Mouse (Mus musculus): ENCODE measurements around the gene Dchs2.
A peak's percentile ranks its signal among the peaks of the same experiment; 100 is the strongest.
"Not testable (repeated sequence)": the region's sequence is repeated elsewhere in the genome, so short reads cannot be mapped to it uniquely, and the experiment has no call there.

The Dchs2 gene

DNA sequence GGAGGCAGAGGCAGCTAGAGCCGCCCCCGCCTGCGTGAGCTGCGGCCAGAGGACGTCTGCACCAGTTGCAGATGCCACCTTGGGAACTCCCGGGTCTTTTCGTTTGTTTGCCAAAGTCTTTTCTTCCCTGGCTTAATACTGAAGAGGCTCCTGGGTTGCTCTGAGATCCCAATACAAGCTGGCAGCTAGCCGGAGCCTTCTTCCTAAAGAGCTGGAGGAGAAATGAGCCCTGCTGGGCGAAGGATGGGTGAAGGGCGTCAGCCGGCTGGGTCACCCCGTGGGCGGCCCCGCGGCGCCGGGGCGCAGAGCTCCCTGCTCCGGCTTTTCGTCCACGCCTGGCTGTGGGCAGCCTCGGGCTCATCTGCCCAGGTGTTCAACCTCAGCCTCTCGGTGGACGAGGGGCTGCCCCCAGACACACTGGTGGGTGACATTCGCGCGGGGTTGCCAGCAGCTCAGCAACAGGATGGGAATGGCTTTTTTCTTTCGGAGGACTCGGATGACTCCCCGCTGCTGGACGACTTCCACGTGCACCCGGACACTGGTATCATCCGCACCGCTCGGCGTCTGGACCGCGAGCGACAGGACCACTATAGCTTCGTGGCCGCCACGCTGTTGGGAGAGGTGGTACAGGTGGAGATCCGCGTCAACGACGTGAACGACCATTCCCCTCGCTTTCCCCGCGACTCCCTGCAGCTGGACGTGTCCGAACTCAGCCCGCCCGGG is at the start of gene Dchs2:
Gene Dchs2, plus strand, starts transcription at position 223 of the 723 bp plus-strand sequence.
- DNase-seq (ENCODE audit: low spot score in 2 of 2): no peak

DNA sequence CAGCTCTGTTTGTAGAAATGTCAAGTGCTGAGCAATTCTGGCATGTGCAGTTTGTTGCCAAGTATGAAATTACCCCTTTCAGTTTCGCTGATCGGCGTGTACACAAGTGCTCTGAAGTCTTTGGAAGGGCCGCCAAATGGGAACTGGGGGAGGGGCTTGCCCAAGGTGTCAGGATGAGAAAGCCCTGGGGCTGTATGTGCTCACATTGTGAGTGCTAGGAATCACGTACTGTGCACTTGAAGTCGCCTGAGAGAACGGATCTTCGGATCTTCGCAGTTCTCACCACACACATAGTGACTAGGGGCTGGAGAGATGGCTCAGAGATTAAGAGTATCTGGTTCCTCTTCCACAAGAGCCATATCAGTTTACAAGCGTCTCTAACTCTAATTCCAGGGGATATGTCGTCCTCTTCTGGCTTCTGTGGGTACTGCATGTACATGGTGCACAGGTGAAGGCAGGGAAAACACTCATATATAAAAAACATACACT is 47.1 kb upstream of the Dchs2 start:
- DNase-seq (ENCODE audit: low spot score in 2 of 2): peak in 1 of 2 experiments; percentile 44

DNA sequence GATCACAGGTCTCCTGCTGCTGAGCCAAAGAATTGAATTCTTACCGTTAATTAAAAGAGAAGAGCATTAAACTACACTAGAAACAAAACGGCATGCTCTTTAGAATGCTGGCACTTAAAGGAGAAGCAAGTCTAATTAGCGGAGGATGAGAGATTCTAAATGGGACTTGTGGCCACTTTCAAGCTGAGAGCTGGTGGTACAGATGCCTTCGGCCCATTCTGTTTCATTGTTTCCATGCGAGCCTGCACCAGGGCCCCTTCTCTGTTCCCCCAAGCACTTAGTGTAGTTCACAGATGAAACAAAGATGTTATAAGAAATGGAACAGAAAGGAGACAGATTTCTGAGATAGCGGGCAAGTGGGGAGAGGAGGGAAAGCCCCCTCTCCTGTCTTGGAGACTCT is 30.2 kb upstream of the Dchs2 start:
- DNase-seq (ENCODE audit: low spot score in 2 of 2): no peak

DNA sequence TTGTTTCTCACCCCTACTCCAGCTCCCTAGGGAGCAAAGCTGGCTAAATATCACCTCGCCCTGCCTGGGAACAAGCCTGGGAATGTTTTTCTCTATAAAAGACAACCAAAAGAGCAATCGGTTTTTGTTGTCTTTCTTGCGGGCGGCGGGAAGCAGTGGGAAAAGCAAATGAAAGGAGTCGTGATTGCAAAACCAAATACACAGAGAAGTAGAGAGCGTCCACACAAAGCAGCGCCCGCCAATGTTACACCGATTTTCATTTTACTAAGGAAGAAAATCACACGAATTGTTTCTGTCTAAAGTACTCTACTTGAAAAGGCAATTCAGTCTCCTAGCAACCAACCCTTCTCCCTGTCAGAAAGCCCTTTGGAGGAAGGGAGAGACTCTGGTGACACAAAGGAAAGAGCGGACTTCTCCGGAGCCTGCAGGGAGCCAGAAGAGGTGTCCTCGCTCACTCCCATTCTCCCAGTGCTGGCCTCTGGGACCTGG is 29.2 kb upstream of the Dchs2 start:
- no peak for DNase-seq (ENCODE audit: low spot score in 2 of 2)

DNA sequence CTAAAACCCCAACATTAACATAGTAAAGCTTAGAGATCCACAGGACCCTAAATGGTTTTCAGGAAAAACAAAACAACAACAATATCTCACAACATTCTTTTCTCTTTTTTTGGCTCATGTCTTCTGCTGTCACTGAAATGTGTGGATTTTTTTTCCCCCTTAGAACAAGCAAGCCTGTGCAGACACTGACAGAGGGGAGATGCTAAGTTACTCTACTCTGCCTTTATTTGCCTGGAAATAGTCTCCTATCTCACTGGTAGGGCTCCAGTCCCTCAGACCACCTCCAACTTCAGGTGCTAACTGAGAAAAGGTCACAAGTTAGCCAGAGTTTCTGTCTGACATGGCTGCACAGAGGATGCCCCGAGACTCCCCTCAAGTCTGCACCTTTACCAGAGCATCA is 28.6 kb upstream of the Dchs2 start:
- DNase-seq (ENCODE audit: low spot score in 2 of 2): no peak

DNA sequence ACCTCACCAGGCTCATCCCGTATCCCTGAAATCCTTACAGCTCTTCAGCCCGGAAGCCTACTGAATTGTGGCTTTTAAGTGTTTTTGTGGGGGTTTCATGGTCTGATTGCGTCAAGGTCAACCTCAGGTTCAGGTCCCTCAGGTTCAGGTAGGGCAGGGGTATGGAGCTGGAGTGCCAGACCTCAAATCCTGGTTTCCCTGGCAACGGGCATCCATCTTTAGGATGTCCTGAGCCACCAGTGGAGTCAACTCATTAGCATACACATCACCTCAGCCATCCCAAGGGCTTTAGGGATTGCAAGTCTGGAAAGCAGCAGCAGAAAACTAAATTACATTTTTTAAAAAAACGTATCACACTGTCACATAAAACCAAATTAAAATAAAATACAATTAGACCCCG is 28.1 kb upstream of the Dchs2 start:
- no peak for DNase-seq (ENCODE audit: low spot score in 2 of 2)

DNA sequence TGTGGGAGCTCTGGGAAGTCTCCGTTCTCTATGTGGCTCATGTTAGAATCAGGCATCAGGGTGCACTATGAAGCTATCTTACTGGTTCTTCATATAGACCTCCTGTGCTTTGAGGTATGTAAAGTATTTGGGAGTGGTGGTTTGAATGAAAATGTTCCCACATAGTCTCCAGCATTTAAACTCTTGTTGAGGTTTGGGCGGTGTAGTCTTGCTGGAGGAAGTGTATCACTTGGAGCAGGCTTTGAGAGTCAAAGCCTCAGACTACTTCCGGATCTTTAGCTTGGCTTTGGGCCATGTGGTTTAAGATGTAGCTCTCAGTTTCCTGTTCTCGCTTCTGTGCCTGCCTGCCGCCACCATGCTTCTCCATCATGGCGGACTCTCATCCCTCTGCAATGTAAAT is 25.5 kb upstream of the Dchs2 start:
- no peak for DNase-seq (ENCODE audit: low spot score in 2 of 2)

DNA sequence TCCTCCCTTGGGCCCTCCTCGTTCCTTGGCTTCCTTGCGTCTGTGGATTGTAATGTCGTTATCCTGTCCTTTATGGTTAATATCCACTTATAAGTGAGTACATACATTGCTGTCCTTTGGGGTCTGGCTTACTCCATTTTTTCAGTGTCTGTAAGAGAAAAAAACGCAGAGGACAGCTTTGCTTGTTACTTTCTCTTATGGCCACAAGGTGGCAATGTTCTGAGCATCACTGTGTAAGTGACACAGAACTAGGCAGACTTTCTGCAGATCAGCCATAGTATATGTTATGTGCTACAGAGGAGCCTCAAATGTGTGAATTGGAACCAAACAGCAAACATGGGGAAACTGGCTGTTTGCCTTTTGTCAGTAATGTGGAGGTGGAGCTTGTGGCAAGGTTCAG is 17.6 kb upstream of the Dchs2 start:
- DNase-seq (ENCODE audit: low spot score in 2 of 2): no peak

DNA sequence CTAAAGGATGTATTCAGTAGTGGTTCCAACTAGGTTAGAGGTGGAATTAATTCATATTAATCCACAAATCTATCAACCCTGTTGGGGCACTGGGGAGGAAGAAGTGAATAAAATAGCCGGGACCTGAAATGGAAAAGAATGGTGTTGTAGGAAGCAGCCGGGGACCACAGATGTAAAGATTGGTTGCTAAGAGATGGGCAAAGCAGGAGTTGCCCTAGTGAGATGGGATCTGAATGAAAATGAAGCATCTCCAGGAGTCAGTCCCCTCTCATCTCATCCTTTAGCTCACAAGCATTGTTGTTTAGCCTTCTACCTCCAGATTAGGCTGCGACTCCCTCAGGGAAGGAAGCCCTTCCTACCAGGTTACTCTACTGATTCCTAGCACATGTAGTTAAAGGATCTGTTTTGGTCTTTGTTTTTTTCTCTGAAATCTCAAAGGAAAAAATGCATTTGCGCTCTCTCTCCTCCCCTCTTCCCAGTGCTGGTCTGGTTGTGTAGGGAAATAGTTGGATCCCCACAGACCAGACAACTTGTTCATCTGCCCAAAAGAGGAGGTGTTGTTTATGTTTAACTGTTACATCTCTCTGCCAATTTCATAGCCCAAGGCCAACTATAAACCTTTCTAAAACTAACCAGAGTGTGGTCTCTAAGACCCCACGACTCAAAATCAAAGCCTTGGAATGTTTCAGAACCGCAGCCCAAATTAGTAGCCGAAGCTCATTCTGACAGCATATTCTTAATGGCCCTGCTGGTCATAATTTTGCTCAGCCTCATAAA is 16.1 kb upstream of the Dchs2 start:
- no peak for DNase-seq (ENCODE audit: low spot score in 2 of 2)

DNA sequence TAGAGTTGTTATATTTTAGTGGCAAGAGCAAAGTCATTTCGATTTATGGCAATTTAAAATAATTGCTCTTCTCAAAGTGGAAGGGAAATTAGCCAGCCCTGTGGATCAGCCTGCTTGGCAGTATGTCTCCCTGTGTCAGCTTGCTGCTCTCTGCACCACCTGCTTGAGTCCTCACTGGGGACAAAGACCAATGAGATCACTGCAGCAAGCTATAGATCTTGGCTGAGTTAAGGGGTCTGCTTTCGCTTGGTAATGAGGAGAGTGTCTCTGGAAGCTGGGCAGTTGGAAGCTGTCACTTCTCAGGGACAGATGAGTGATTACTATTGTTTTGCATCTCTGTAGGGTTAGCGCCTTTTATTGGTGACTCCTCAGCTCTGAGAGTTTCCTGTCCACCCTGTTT is 14.9 kb upstream of the Dchs2 start:
- DNase-seq (ENCODE audit: low spot score in 2 of 2): no peak

DNA sequence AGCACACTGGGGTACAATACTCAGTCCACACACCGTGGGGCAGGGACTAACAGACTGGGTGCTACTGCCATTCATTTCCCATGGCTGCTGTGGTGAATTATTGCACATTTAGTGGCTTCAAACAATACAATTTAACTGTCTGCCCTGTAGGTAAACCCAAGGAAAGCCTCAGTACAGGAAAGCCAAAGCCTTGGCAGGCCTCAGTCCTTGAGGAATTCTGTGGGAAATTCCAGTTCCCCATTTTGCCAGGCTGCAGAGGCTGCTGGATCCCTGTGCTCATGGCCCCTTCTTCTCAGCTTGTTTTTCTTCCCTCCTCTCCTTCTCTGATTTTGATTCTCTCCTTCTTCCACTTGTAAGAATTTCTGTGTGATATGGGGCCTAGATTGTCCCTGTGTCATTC is 12.8 kb upstream of the Dchs2 start:
- DNase-seq (ENCODE audit: low spot score in 2 of 2): no peak

DNA sequence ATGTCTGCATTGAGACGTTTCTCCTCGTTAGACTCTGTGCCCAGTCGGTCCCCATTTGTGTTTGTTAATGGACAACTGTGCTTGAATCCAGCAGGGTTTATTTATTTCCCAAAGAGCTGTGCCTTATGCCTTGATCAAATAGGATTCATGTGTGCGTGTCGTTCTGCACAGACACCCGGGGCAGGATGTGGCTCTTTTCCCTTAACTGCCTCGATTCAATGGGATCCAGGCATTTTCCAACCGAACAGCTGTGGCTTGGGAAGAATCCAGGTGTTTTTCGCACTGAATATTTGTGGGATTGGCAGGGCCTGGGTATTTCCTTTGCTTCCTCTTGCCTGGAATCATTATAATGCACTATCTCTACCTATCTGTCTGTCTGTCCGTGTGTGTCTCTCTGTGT is 10.2 kb upstream of the Dchs2 start:
- no peak for DNase-seq (ENCODE audit: low spot score in 2 of 2)

DNA sequence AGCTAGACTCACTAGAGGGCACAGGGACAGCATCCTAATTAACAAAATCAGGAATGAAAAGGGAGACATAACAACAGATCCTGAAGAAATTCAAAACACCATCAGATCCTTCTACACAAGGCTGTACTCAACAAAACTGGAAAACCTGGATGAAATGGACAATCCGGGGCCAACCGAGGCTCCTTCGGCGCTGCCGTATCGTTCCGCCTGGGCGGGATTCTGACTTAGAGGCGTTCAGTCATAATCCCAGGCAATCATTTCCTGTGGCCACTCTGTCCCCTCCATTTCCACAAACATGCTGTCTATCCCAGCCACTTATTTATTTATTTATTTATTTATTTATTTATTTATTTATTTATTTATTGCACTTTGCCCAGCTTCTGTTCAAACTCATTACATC is 3.8 kb upstream of the Dchs2 start:
- not testable (repeated sequence) for DNase-seq (ENCODE audit: low spot score in 2 of 2)

DNA sequence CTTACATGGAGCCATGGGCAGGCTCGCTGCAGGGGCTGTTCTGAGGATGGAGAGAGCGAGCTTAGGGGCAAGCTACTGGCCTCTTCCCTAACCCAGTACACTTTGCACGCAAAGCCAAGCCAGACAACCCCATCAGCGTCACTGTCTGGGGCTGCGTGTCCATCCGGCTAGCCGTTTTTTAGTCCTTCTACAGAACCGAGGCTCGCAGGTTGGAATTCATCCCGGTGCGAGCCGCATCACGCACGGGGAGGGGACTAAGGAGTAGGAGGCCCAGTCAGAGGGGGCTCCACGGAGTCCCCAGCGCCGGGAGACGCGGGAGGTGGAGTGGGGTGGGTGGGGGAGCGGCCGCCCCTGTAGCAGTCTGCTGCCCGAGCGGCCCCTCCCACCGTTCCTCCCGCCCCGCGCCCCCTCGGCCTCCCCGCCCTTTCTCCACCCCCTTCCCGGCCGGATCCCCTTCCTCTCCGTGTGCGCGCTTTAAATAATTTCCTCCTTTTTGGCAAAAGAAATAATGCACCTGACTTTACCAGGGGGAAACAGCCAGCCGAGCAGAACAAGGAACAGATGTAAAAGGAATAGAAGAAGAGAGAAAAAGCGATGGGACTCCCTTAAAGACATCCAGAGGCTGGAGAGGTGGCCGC is 541 bp upstream of the Dchs2 start:
- no peak for DNase-seq (ENCODE audit: low spot score in 2 of 2)

DNA sequence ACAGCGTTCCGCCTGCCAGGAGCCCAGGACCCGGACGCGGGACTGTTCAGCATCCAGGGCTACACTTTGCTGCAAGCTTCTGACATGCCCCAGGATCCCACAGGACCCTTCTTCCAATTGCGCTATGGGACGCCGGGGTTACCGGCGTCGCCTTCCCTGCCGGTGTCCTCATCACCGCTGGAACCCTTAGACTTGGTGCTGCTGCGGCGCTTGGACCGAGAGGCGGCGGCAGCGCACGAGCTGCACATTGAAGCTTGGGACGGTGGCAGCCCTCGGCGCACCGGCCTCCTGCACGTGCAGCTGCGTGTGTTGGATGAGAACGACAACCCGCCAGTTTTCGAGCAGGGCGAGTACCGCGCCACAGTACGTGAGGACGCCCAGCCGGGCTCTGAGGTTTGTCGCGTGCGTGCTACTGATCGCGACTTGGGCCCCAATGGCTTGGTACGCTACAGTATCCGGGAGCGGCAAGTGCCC is 738 bp downstream of the Dchs2 start:
- DNase-seq (ENCODE audit: low spot score in 2 of 2): no peak

DNA sequence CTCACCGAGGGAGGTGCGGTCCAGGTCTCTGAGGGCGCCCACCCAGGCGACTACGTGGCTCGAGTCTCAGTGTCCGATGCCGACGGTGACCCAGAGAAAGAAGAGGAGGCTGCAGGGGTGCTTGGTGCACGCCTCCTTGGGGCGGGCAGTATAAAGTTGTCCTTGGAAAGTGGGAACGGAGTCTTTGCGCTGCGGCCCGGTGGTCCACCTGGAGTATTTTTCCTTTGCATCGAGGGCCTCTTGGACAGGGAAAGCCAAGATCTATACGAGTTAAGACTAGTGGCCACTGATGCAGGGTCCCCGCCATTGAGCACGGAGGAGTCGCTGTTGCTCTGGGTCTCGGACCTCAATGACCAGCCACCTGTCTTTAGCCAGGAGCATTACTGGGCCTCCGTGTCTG is 1.4 kb downstream of the Dchs2 start:
- no peak for DNase-seq (ENCODE audit: low spot score in 2 of 2)

DNA sequence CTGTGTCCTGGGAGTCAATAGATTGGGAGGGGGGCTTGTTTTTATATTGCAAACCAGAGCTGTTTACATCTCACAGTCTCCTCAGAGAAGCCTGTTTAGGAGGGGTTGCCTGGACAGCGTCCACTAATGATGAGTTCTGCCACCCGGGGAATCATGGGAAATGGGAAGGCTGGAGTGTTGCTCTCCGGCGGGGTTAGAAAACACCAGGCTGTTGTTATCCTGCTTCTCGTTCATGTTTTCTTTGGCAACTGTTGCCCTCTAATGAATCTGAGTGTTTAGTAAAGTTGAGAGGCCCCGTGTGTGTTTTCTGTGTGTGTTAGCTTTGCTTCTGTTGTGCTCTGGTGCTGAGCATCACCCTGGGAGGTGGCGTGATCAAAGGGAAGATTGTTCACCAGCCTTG is 8.7 kb downstream of the Dchs2 start:
- DNase-seq (ENCODE audit: low spot score in 2 of 2): no peak

DNA sequence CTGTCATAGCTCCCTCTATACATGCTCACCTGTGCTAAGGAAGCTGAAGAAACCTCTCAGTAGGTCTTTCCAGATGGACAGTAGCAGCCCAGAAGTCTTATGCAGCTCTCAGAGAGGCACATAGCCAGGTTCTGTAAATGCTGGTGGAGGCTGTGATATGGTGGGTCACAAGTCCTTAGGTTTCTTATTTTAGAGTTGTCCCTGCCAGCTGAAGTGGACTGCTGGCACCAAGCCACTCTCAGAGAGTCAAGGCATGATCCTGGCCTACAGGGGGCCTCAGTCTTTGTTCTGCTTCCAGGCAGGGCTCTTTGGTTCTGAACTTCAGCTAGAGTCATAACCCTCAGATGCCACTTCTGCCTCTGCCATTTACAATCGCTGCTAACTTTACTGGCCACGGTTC is 11.1 kb downstream of the Dchs2 start:
- no peak for DNase-seq (ENCODE audit: low spot score in 2 of 2)

DNA sequence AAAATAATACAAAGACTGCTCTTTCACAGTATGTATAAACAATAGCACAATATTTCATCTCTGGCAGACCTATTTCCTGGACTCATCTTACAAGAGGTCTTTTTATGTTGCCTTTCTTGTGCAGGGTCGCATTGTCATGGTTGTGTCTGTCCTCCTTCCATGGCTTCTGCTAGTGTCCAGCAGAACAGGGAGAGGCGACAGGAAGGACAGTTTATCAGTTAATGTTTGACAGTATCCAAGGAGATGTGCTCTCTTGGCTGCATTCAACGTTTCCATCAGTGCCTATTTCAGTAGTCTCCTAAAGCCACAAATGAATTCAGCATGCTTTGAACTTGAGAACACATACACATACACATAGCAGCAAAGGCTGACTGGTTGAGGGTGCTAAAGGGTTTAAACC is 17.9 kb downstream of the Dchs2 start:
- no peak for DNase-seq (ENCODE audit: low spot score in 2 of 2)

DNA sequence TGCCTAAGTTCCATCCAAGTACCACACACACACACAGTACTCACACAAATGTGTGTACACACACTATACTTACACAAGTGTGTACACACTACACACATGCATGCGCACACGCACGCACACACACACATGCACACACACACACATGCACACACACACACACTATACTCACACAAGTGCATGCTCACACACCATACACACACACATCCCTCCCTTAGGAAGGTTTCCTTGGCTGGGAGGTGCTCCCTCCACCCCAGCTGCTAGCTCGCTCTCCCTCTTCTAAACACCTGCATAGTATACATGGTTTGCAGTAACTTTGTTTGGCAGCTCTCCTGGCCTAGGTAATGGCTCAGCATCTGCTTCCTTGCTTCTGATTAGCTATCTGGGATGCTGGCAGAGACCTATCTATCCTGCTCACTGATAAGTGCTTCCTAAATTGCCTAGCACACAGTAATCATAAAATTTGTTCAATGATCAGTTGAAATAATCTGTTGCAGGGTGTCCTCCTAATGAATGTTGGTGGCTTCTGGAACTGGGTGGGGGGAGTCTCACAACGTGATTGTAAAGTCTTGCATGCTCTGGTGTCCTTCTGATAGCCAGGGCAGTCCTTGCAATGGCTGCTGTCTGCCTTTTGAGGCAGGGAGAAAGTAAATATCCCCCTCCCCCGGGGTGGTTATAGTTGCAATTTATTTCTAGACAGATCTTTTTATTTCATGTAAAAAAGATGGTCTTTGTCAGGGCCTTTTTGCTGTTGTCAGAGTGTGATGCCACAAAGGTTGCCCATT is 19.7 kb downstream of the Dchs2 start:
- DNase-seq (ENCODE audit: low spot score in 2 of 2): no peak

DNA sequence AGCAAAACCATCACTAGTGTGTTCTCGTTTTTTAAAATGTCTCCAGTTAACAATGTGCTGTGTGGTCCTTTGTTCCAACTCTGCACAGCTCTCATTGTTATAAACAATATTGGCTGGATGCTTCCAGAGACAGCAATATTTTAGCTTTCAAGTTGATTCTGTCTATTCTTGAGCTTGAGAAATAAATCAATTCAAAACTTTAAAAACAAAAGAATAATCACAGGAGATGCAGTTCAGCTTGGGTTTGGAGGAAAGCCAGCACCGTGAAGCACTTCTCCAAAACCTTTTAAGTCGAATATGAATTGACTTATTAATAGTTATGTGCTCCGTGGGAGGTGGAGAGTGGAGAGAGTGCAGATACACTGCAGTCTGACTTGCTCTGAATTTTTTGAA is 20.3 kb downstream of the Dchs2 start:
- DNase-seq (ENCODE audit: low spot score in 2 of 2): no peak

DNA sequence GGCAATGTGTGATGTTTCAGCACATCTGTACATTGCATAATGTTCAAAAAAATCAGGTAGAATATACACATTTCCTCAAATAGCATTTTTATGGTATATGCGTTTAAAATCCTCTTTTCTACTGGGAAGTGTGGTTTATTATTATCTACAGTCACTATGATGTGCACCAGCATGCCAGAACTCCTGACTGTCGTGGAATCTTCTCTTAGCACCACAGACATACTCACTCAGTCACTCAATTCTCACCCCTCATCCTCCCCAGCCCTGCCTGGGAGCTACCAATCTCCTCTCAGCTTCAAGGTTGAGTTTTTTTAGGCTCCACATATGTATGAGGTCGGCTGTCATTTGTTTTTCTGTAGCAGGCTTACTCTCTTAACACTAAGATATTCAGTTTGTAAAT is 20.8 kb downstream of the Dchs2 start:
- DNase-seq (ENCODE audit: low spot score in 2 of 2): no peak

All from spleen, postnatal 14 days (tissue).